Mouse (Mus musculus): ENCODE measurements around the gene Rffl. TPM values are rescaled to one million over a fixed set of nuclear protein-coding genes. Genes with fewer than 3 reads are reported as not detected.

Gene Rffl
- 56.1 and 67.4 TPM in 2 replicates for total RNA-seq (2023)

GRCm38 (mm10) chr11:82871031-82871446 is at the start of gene Rffl:
Gene Rffl (minus strand): TSS chr11:82871210.

DNA sequence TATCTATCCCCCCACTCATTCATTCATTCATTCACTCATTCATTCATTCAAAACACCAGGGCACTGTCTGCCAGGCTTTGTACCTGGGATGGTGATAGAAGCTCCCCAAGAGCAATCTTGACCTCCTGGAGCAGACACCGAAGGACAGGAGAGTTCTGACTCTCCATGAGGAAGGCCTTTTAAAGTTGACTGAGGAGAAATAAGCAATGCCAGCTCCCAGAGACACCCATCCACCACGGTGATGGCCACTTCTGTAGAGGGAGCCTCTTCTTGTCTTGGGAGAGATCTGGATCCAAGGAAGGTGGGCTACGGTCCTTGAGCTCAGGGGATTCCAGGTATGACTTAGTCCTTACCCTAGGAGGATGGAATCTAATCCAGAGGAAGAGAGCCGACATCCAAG is 39.2 kb upstream of the Rffl start, which contains the start of gene Unc45b:
Gene Unc45b (plus strand): TSS at position 301 of the 400 bp plus-strand sequence.

GRCm38 (mm10) chr11:82907651-82908607 is 36.9 kb upstream of the Rffl start, which contains the start of gene Nle1:
Gene Nle1 (minus strand): TSS chr11:82908411.

DNA sequence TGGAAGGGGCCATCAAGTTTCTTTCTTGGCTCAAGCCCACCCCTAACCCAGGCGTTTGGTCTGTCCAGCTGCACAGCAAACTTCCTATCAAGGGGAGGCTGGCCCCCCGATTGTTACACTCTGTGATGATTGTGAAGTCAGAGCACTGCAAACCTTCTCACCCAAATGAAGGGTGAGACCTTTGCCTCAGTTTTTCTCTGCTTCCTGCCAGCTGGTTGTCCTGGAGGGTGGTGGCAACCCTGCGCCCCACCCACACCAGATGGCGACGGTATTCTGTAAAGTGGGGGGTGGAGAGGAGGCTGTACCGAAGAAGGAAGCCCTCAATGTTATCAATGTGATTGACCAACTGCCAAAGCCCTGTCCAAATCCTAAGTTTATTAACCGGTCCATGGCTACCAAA is 20.9 kb upstream of the Rffl start, which contains the start of gene Fndc8:
Gene Fndc8 (plus strand): TSS at position 189 of the 400 bp plus-strand sequence.

DNA sequence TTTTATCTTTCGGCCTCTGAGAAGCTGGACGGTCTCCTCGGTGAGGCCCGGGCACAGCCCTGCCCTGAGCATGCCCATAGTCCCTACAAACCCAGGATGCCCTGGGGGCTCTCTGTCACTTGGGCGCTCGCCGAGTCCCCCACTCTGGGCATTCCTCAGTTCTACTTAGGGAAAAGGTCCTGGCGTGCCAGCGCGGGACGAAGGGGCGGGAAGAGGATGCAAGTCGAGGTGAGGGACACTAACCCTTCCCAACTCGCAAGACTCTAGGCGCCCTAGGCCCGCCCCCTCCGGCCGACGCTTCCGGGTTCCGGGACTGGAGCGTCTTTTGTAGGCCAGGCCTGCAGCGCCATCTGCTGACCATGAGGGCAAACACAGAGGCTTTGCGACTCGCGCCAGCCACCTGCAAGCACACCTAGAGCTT is 19.3 kb upstream of the Rffl start, which contains the start of gene Rad51d:
Gene Rad51d (minus strand): TSS at position 273 of the 421 bp plus-strand sequence.

GRCm38 (mm10) chr11:82780983-82781903 is 89.8 kb downstream of the Rffl start, which contains the start of gene Lig3:
Gene Lig3 (plus strand): TSS chr11:82781108.

GRCm38 (mm10) chr11:82763742-82764437 is 107.1 kb downstream of the Rffl start, which contains the start of the genes Cct6b and Zfp830:
Gene Cct6b (minus strand): TSS chr11:82764321.
Gene Zfp830 (plus strand): TSS chr11:82764345.

Other genes with a start within 250 kb of the Rffl start
- 0.20 and 0.25 TPM in 2 replicates for gene Cct6b, start 106.9 kb downstream of the Rffl start, total RNA-seq (2023)
- gene Zfp830, start 106.9 kb downstream of the Rffl start, total RNA-seq (2023), result 37.4 and 39.2 TPM in 2 replicates
- gene Lig3, start 90.1 kb downstream of the Rffl start, total RNA-seq (2023), result 20.6 and 21.1 TPM in 2 replicates
- 10.6 and 16.1 TPM in 2 replicates for gene Rad51d, start 19.4 kb upstream of the Rffl start, total RNA-seq (2023)
- gene Fndc8, start 20.9 kb upstream of the Rffl start, total RNA-seq (2023), result not detected in 2 replicates
- gene Nle1, start 37.2 kb upstream of the Rffl start, total RNA-seq (2023), result 3.5 and 9.2 TPM in 2 replicates
- not detected in 2 replicates for gene Unc45b, start 39.3 kb upstream of the Rffl start, total RNA-seq (2023)
- gene Slfn5, start 80.1 kb upstream of the Rffl start, total RNA-seq (2023), result 14.6 and 25.0 TPM in 2 replicates
- gene Slfn9, start 120.6 kb upstream of the Rffl start, total RNA-seq (2023), result 7.4 and 7.8 TPM in 2 replicates
- gene Slfn8, start 149.6 kb upstream of the Rffl start, total RNA-seq (2023), result 8.7 and 11.5 TPM in 2 replicates
- gene Slfn2, start 193.9 kb upstream of the Rffl start, total RNA-seq (2023), result 434 and 462 TPM in 2 replicates
- gene Slfn1, start 245.6 kb upstream of the Rffl start, total RNA-seq (2023), result 87.4 and 137 TPM in 2 replicates